Mouse (Mus musculus): ENCODE results near the gene Mad1l1. TPM values are rescaled to one million over a fixed set of nuclear protein-coding genes. Genes with fewer than 3 reads are reported as not detected.

Mad1l1 gene
- total RNA-seq, 2 experiments from 2014 or later = 7.2 to 9.0 TPM

- Histone ChIP-seq H3K4me3 (no peak overlapping the region), H3K27ac (no peak overlapping the region)
- intact Hi-C loops (cut with DNase I) = no loop called here
- DNase-seq = no peak
- no peak for TF ChIP-seq CTCF (IDR thresholded peaks at IDR 0.05)
These were observed 336.1 kb downstream of the Mad1l1 start for GRCm38 (mm10) chr5:139985073-139985746.

DNA sequence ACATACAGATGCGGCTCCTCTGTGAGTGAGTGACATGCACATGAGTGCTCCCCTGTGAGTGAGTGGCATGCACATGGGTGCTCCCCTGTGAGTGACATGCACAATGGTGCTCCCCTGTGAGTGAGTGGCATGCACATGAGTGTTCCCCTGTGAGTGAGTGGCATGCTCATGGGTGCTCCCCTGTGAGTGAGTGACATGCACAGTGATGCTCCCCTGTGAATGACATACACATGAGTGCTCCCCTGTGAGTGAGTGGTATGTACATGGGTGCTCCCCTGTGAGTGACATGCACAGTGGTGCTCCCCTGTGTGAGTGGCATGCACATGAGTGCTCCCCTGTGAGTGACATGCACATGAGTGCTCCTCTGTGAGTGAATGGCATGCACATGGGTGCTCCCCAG is 339.4 kb downstream of the Mad1l1 start:
- no peak for DNase-seq
- H3K27ac ChIP-seq = no peak overlapping the region
- no peak for TF ChIP-seq CTCF (IDR thresholded peaks at IDR 0.05)
- H3K4me3 ChIP-seq = no peak overlapping the region
- intact Hi-C loops (cut with DNase I) = no loop called here

DNA sequence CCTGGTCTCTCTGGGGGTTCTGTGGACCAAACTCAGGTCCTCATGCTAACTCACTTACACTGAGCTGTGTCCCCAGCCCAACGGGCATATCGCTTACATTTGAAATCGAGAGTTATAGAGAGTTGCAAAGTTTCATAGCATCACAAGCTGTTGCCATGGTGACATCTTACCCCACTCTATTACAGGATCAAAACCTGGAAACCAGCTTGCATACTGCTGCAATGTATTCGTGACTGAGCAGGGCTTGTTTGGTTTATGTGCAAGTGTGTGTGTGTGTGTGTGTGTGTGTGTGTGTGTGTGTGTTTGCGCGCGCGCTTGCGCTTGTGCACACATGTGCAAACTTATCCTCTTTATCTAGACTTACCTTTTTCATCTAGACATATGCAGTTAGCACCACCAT is 342.0 kb downstream of the Mad1l1 start:
- DNase-seq = no peak
- Histone ChIP-seq H3K4me3 (no peak overlapping the region), H3K27ac (no peak overlapping the region)
- intact Hi-C loops (cut with DNase I) = no loop called here
- TF ChIP-seq CTCF (IDR thresholded peaks at IDR 0.05) = no peak

- Histone ChIP-seq H3K27ac (no peak overlapping the region), H3K4me3 (no peak overlapping the region)
- DNase-seq = no peak
- intact Hi-C loops (cut with DNase I) = no loop called here
- no peak for TF ChIP-seq CTCF (IDR thresholded peaks at IDR 0.05)
These were observed 342.7 kb downstream of the Mad1l1 start for GRCm38 (mm10) chr5:139978525-139979276.

GRCm38 (mm10) chr5:139977476-139977875 is 343.9 kb downstream of the Mad1l1 start:
- intact Hi-C loops (cut with DNase I) = no loop called here
- DNase-seq = no peak
- no peak for TF ChIP-seq CTCF (IDR thresholded peaks at IDR 0.05)
- Histone ChIP-seq H3K27ac (no peak overlapping the region), H3K4me3 (no peak overlapping the region)

GRCm38 (mm10) chr5:139976584-139976983 is 344.8 kb downstream of the Mad1l1 start:
- TF ChIP-seq CTCF (IDR thresholded peaks at IDR 0.05) = no peak
- Histone ChIP-seq H3K27ac (no peak overlapping the region), H3K4me3 (no peak overlapping the region)
- intact Hi-C loops (cut with DNase I) = no loop called here
- no peak for DNase-seq

- DNase-seq = peak; percentile 34
- Histone ChIP-seq H3K27ac (no peak overlapping the region), H3K4me3 (no peak overlapping the region)
- intact Hi-C loops (cut with DNase I) = no loop called here
- TF ChIP-seq CTCF (IDR thresholded peaks at IDR 0.05) = peak; percentile 44
These were observed 351.1 kb downstream of the Mad1l1 start for GRCm38 (mm10) chr5:139970186-139970631.

DNA sequence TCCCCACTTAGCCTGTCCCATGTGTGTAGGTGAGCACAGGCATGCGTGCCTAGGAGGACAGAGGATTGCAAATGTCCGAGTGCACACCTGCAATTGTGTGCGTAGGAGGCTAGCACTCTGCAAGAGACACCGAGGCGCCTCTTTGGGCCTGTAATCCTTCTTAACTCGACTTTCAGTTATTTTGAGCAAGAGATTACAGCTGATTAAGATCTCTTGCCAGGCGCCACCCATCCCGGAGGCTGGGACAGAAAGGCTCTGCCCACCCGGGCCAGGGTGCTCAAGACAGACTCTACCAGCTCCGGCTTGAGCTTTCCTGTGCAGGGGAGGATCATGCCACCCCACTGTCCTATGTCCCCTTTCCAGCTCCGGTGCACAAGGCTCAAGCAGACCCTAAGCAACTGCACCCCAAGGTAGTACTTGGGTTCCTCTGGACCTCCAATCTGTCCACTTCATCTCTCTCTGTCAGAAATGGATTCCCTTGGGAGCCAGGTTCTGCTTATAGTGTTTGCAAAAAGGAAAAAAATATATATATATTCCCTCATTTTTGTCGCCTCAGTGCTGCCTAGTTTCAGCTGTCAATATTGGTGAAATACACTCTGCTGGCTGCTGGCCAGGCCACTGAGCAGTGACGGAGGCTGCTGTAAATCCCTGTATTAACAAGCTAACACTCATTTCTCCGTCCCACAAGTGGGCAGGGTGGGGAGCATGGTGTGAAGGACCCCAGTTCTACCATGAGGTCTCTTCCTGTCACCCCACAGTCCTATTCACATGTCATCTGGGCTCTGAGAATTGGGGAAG is 352.0 kb downstream of the Mad1l1 start:
- Histone ChIP-seq H3K4me3 (no peak overlapping the region), H3K27ac (no peak overlapping the region)
- DNase-seq = no peak
- intact Hi-C loops (cut with DNase I) = no loop called here
- TF ChIP-seq CTCF (IDR thresholded peaks at IDR 0.05) = no peak

GRCm38 (mm10) chr5:139965596-139965995 is 355.8 kb downstream of the Mad1l1 start:
- Histone ChIP-seq H3K27ac (no peak overlapping the region), H3K4me3 (no peak overlapping the region)
- intact Hi-C loops (cut with DNase I) = no loop called here
- DNase-seq = no peak
- TF ChIP-seq CTCF (IDR thresholded peaks at IDR 0.05) = no peak

GRCm38 (mm10) chr5:139964391-139964790 is 357.0 kb downstream of the Mad1l1 start:
- no peak for TF ChIP-seq CTCF (IDR thresholded peaks at IDR 0.05)
- DNase-seq = no peak
- H3K27ac ChIP-seq = no peak overlapping the region
- H3K4me3 ChIP-seq = no peak overlapping the region
- intact Hi-C loops (cut with DNase I) = no loop called here

- no peak overlapping the region for H3K27ac ChIP-seq
- no peak overlapping the region for H3K4me3 ChIP-seq
- TF ChIP-seq CTCF (IDR thresholded peaks at IDR 0.05) = no peak
- DNase-seq = no peak
- intact Hi-C loops (cut with DNase I) = loop anchor here (5.0 kb wide), 1 partner anchor 178 kb away; no protein-coding TSS in a partner anchor
These were observed 361.6 kb downstream of the Mad1l1 start for GRCm38 (mm10) chr5:139959741-139960140.

Other genes starting within 250 kb of the Mad1l1 start
- gene Nudt1, start 104 bp upstream of the Mad1l1 start, total RNA-seq (2021) = 1 to 10 TPM; 4.9 to 8.2 TPM
- 1 to 10 TPM; 6.0 to 9.0 TPM for gene Mrm2, start 10.3 kb upstream of the Mad1l1 start, total RNA-seq (2021)
- 1 to 10 TPM; 8.0 to 9.5 TPM for gene Snx8, start 67.7 kb upstream of the Mad1l1 start, total RNA-seq (2021)
- 10 to 100 TPM; 79.7 to 80.3 TPM for gene Eif3b, start 97.8 kb upstream of the Mad1l1 start, total RNA-seq (2021)
- not detected for gene Gm4869, start 124.1 kb upstream of the Mad1l1 start, total RNA-seq (2021)
- 1 to 10 TPM; 4.3 to 7.4 TPM for gene Chst12, start 184.0 kb upstream of the Mad1l1 start, total RNA-seq (2021)
- not detected for gene Grifin, start 243.5 kb upstream of the Mad1l1 start, total RNA-seq (2021)